Mouse (Mus musculus) neural tube, embryonic 14.5 days (tissue): ENCODE data around the gene Sumo1. TPM values are rescaled to one million over a fixed set of nuclear protein-coding genes. Genes with fewer than 3 reads are reported as not detected.

Source experiments
- ATAC-seq: fragments of 200-750 bp; cut with Nextera tagmentation; 2 replicates; pipeline ENCODE4 v1.8.0; 2017; ENCODE audit warnings: low read depth, mild to moderate bottlenecking, moderate TSS enrichment, moderate library complexity
- H3K27ac ChIP-seq: fragments of 300-500 bp; sonication (generic); 2 replicates; pipeline ENCODE4 v1.5.1; 2014; ENCODE audit warnings: low read depth, mild to moderate bottlenecking, control low read depth, low read length, moderate library complexity, mixed read lengths
- H3K27me3 ChIP-seq: fragments of 300-500 bp; sonication (generic); 2 replicates; pipeline ENCODE4 v1.6.1; 2014; ENCODE audit warnings: low read length; ENCODE audit not compliant: control insufficient read depth, insufficient read depth
- H3K36me3 ChIP-seq: fragments of 300-500 bp; sonication (generic); 2 replicates; pipeline ENCODE4 v1.6.1; 2014; ENCODE audit warnings: low read length, mixed read lengths; ENCODE audit not compliant: control insufficient read depth, insufficient read depth
- H3K4me1 ChIP-seq: fragments of 300-500 bp; sonication (generic); 2 replicates; pipeline ENCODE4 v1.6.1; 2014; ENCODE audit warnings: low read length; ENCODE audit not compliant: control insufficient read depth, insufficient read depth
- H3K4me2 ChIP-seq: fragments of 300-500 bp; sonication (generic); 2 replicates; pipeline ENCODE4 v1.6.1; 2014; ENCODE audit warnings: mild to moderate bottlenecking, low read depth, low read length, control low read depth
- H3K4me3 ChIP-seq: fragments of 300-500 bp; sonication (generic); 2 replicates; pipeline ENCODE4 v1.5.1; 2014; ENCODE audit warnings: low read depth, low read length, control low read depth, mixed read lengths
- H3K9ac ChIP-seq: fragments of 300-500 bp; sonication (generic); replicated peaks from 2 replicates; pipeline ENCODE4 v1.6.1; 2014; ENCODE audit warnings: low read depth, mild to moderate bottlenecking, control low read depth, low read length, mixed read lengths
- H3K9me3 ChIP-seq: fragments of 300-500 bp; sonication (generic); 2 replicates; pipeline ENCODE4 v1.6.1; 2016; ENCODE audit warnings: low read length; ENCODE audit not compliant: control insufficient read depth
- WGBS: fragments of 180-500 bp; shearing (Covaris S2); extraction: QIAGEN DNeasy Blood & Tissue Kit; methylation state at CpG from one replicate; pipeline ENCODE4 v1.1.7; 2014; 5-methylcytosine and 5-hydroxymethylcytosine counted together
- polyA plus RNA-seq: library from polyadenylated mRNA; unstranded; fragments of >200 nt; fragmentation: Nextera tagmentation; extraction: Ambion mirVana; gene quantifications from 2 replicates; pipeline ENCODE4 v1.2.1, GENCODE M21; 2014

The Sumo1 gene
- polyA plus RNA-seq, 1 experiment from 2014 or later, result 348 TPM

DNA sequence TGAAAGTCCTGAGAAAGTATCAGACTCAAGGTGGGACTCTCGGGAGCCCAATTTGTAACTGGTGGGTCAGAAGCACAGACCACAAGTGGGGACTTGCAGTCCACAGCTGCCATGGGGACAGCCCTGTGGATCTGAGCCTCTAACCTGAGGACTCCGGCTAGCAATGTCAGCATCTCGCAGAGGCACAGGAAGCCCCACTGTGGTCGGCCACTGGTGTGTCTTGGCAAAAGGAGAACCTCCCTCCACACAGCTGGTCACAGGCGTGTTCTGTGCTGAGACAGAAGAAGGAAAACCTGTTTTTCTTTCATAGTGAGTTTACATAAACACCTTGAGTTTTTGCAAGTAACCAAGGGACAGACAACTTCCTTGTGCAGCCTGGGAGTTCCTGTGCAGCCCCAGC, 104.8 kb downstream of the Sumo1 start:
- H3K4me1 ChIP-seq, result no peaks in the 10 kb centered on the region
- 78% methylated on average over 5 of the region's 5 CpGs for WGBS
- no peak overlapping the region for H3K27ac ChIP-seq
- H3K36me3 ChIP-seq, result no peaks in the 10 kb centered on the region
- no peaks in the 10 kb centered on the region for H3K27me3 ChIP-seq
- H3K9me3 ChIP-seq, result no peaks in the 10 kb centered on the region
- H3K9ac ChIP-seq, result no peak overlapping the region
- H3K4me3 ChIP-seq, result no peak overlapping the region
- H3K4me2 ChIP-seq, result no peak overlapping the region
- no peak for ATAC-seq

DNA sequence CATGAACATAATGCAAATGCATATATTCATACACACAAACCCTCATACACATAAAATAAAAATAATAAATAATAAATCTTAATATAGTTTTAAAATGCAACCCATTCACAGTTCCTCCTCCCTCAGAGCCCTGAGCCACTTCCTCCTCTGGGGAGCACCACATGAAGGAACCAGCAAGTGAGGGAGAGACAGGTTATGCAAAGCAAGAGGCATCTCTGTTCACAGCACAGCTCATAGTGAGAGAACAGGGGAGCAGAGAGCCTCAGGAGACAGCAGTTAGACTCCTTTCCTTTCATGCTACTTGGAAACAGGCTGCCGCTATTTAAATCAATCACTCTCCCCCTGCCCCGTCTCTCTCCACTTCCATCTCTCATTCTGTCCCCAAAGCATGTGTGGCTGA, 107.1 kb downstream of the Sumo1 start:
- no peak overlapping the region for H3K4me2 ChIP-seq
- H3K27ac ChIP-seq, result no peak overlapping the region
- no peaks in the 10 kb centered on the region for H3K9me3 ChIP-seq
- ATAC-seq, result no peak
- WGBS, result 78% methylated on average over 2 of the region's 2 CpGs
- no peaks in the 10 kb centered on the region for H3K4me1 ChIP-seq
- H3K4me3 ChIP-seq, result no peak overlapping the region
- no peak overlapping the region for H3K9ac ChIP-seq
- no peaks in the 10 kb centered on the region for H3K27me3 ChIP-seq
- no peaks in the 10 kb centered on the region for H3K36me3 ChIP-seq

DNA sequence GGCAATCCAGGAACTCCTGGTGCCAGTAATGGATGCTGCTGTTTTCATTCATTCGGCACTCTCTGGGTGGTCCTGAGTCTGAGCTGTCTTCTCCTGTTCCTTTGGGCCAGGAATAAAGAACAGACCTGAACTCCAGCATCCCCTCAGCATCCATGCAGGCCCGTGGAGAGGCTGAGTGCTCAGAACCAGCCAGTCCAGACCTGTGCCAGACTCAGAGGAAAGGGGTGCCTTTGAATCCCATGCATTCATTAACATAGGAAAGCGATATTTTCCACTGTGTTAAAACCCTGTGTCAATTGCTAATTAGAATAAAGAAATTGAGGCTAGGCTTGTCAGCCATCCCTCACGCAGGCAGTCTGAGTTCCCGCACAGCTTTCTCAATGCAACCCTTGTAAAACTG, 116.9 kb downstream of the Sumo1 start:
- H3K4me2 ChIP-seq, result no peak overlapping the region
- H3K36me3 ChIP-seq, result no peaks in the 10 kb centered on the region
- no peaks in the 10 kb centered on the region for H3K4me1 ChIP-seq
- no peak overlapping the region for H3K27ac ChIP-seq
- 22% methylated on average over 5 of the region's 5 CpGs for WGBS
- ATAC-seq, result peak; percentile 79; the same call in 1 of the 2 replicates
- no peaks in the 10 kb centered on the region for H3K9me3 ChIP-seq
- no peaks in the 10 kb centered on the region for H3K27me3 ChIP-seq
- no peak overlapping the region for H3K4me3 ChIP-seq
- no peak overlapping the region for H3K9ac ChIP-seq

DNA sequence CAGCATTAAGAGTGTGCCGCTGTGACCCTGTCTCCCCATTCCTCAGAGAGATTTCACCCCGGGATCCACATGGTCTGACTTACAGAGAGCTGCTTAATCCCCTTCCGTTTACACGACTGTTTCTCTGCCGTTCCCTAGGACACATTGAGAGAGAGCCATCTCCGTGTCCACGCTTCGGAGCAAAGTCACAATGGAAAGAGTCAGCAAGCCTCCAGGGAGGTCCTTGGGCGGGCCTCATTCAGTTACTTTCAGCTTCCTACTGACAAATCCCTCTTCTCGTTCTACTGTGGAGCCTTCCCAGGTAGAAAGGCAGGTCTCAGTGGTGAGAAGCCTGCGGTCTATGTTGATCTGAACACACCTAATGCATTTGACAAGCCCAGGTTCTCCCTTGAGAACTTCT, 119.6 kb downstream of the Sumo1 start:
- WGBS, result 77% methylated on average over 11 of the region's 11 CpGs
- Histone ChIP-seq H3K27me3 (no peaks in the 10 kb centered on the region), H3K4me2 (no peak overlapping the region), H3K4me3 (no peak overlapping the region), H3K36me3 (no peaks in the 10 kb centered on the region), H3K4me1 (no peaks in the 10 kb centered on the region), H3K9me3 (no peaks in the 10 kb centered on the region), H3K9ac (no peak overlapping the region), H3K27ac (no peak overlapping the region)
- no peak for ATAC-seq

DNA sequence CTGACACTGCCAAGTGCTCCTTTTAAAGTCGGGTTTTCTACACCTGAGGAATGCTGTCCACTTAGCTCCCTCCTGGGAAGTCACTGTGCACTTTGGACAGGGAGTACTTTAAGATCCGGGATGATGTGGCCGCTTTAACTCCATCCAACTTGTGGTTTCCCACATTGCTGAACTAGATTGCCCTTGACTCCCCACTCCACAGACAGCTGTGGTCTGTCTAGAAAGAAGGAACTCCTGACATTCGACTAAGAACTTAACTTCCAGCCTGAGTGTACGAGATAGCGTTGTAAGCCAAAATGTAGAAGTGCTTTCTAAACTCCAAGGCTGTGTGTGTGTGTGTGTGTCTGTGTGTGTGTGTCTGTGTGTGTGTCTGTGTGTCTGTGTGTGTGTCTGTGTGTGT, 120.4 kb downstream of the Sumo1 start:
- Histone ChIP-seq H3K36me3 (no peaks in the 10 kb centered on the region), H3K4me2 (no peak overlapping the region), H3K27me3 (no peaks in the 10 kb centered on the region), H3K4me1 (no peaks in the 10 kb centered on the region), H3K4me3 (no peak overlapping the region), H3K9ac (no peak overlapping the region), H3K27ac (no peak overlapping the region), H3K9me3 (no peaks in the 10 kb centered on the region)
- ATAC-seq, result no peak
- WGBS, result 78% methylated on average over 6 of the region's 6 CpGs

DNA sequence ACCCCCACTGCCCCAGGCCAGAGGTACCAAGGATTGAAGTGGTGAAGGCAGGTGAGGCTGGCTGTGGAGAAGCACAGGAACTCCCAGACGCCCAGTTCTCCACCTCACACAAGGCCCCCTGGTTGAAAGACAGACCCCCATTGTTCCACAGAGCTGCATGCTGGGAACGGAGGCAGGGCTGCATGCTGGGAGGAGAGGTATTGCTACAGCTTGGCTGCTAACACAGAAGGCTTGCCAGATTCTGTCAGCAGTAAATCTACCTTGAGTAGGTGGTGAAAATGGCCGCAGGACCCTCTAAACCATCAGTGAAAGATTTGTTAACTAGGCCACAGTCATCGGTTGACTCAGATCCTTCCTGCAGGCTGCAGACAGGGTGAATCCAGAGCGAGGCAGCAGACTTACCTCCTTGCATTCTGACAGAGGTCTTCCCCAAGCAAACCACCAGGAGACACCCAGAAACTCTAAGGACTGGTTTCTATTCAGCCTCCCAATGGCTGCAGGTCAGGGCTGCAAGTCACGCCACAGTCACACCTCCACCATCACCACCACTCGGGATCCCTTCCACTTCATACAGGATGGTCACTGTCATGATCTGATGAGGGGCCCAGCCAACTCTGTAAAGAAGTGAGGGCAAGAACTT, 121.5 kb downstream of the Sumo1 start:
- ATAC-seq, result peak; percentile 60
- Histone ChIP-seq H3K9me3 (no peaks in the 10 kb centered on the region), H3K4me2 (no peak overlapping the region), H3K4me1 (no peaks in the 10 kb centered on the region), H3K9ac (no peak overlapping the region), H3K27me3 (no peaks in the 10 kb centered on the region), H3K4me3 (no peak overlapping the region), H3K36me3 (no peaks in the 10 kb centered on the region), H3K27ac (peak overlapping the region; percentile 16; the same call in 1 of the 2 replicates)
- 47% methylated on average over 7 of the region's 7 CpGs for WGBS

DNA sequence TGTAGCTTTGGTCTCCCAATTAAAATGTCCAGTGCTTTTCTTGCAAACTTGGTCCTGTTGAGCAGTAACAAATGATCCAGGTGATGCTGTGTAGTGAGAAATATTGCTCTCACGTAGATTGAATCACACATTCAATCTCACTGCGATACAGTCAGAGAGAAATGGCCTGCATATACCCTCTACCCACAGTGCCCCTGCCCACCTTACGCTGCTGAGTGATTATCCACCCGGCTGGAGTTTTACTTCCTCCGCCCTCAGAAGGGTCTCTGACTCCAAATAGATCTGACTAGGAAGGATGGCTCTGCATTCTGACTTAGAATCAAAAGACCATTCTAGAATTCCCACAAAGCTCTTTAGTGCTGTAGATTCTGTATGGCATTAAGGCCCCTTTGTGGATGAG, 122.1 kb downstream of the Sumo1 start:
- WGBS, result 46% methylated on average over 5 of the region's 5 CpGs
- no peak overlapping the region for H3K9ac ChIP-seq
- no peaks in the 10 kb centered on the region for H3K27me3 ChIP-seq
- peak overlapping the region; percentile 16; the same call in 1 of the 2 replicates for H3K27ac ChIP-seq
- no peaks in the 10 kb centered on the region for H3K4me1 ChIP-seq
- no peak overlapping the region for H3K4me3 ChIP-seq
- 0 out of 2 replicates have a peak, but pooled peaks have one; percentile 42 for ATAC-seq
- H3K9me3 ChIP-seq, result no peaks in the 10 kb centered on the region
- no peak overlapping the region for H3K4me2 ChIP-seq
- H3K36me3 ChIP-seq, result no peaks in the 10 kb centered on the region

DNA sequence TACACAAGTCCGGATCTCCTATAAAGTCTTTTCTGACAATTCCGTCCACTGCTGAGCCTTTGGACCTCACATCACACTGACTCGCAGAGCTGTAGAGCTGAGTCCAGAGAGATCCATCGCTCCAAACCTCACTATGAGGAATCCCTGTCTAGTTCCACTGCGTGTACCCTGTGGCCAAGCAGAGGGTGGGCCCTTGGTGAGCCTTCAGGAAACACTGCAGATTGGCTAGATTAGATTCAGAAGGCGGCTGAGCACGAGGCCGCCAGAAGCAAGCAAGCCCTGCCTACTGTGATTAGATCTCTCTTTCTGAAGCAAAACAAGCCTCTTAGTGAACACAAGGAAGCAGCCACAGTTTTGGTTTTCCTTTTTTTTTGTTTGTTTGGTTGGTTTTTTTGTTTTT, 126.7 kb downstream of the Sumo1 start:
- H3K4me1 ChIP-seq, result no peaks in the 10 kb centered on the region
- H3K9ac ChIP-seq, result no peak overlapping the region
- no peak overlapping the region for H3K27ac ChIP-seq
- WGBS, result 85% methylated on average over 8 of the region's 8 CpGs
- no peaks in the 10 kb centered on the region for H3K27me3 ChIP-seq
- no peak overlapping the region for H3K4me3 ChIP-seq
- ATAC-seq, result no peak
- no peak overlapping the region for H3K4me2 ChIP-seq
- H3K36me3 ChIP-seq, result no peaks in the 10 kb centered on the region
- no peaks in the 10 kb centered on the region for H3K9me3 ChIP-seq

DNA sequence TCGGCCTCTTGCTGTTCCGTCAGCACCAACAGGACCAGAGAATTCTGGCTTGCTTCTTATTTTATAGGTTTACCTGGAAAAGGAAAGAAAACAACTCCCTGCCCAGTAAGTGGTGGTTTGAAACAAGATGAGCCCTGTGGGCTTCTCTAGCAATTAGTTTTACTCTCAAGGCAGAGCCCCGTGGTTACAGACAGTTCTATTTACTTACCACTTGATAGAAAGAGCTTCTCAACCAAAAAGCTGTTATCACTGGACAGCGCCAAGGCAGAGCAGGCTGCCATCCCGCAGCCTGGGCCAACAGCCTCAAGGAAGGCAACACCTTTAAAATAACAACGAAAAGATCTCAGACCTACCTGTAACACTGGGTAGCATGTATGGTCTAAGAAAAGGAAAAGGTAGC, 128.4 kb downstream of the Sumo1 start:
- H3K4me2 ChIP-seq, result no peak overlapping the region
- H3K9me3 ChIP-seq, result no peaks in the 10 kb centered on the region
- no peak overlapping the region for H3K27ac ChIP-seq
- H3K27me3 ChIP-seq, result no peaks in the 10 kb centered on the region
- no peak for ATAC-seq
- H3K4me3 ChIP-seq, result no peak overlapping the region
- no peaks in the 10 kb centered on the region for H3K4me1 ChIP-seq
- H3K9ac ChIP-seq, result no peak overlapping the region
- WGBS, result 70% methylated on average over 6 of the region's 6 CpGs
- no peaks in the 10 kb centered on the region for H3K36me3 ChIP-seq
